Mouse (Mus musculus) heart, postnatal 0 days (tissue): ENCODE measurements around the gene Hnrnpu. TPM values are rescaled to one million over a fixed set of nuclear protein-coding genes. Genes with fewer than 3 reads are reported as not detected.

Experiments used
- ATAC-seq: fragments of 200-750 bp; cut with Nextera tagmentation; 2 replicates; pipeline ENCODE4 v1.8.0; 2017; ENCODE audit warnings: low read depth, moderate number of reproducible peaks, moderate library complexity; ENCODE audit not compliant: insufficient read depth
- DNase-seq: peaks from one replicate; pipeline ENCODE4 v3.0.0-alpha.2; 2016; ENCODE audit warnings: low spot score
- H3K27ac ChIP-seq: fragments of 300-500 bp; sonication (generic); 2 replicates; pipeline ENCODE4 v1.5.1; 2014; ENCODE audit warnings: low read depth, mild to moderate bottlenecking
- H3K27me3 ChIP-seq: fragments of 300-500 bp; sonication (generic); 2 replicates; pipeline ENCODE4 v1.6.1; 2014; ENCODE audit warnings: low read length, mixed read lengths; ENCODE audit not compliant: control insufficient read depth, insufficient read depth
- H3K36me3 ChIP-seq: fragments of 300-500 bp; sonication (generic); replicated peaks from 2 replicates; pipeline ENCODE4 v1.6.1; 2014; ENCODE audit warnings: low read length, mixed read lengths; ENCODE audit not compliant: control insufficient read depth, insufficient read depth
- H3K4me1 ChIP-seq: fragments of 300-500 bp; sonication (generic); 2 replicates; pipeline ENCODE4 v1.6.1; 2014; ENCODE audit warnings: antibody characterized with exemption; ENCODE audit not compliant: control insufficient read depth, insufficient read depth
- H3K4me2 ChIP-seq: fragments of 300-500 bp; sonication (generic); 2 replicates; pipeline ENCODE4 v1.6.1; 2014; ENCODE audit warnings: low read depth, mild to moderate bottlenecking, low read length, moderate library complexity
- H3K4me3 ChIP-seq: fragments of 300-500 bp; sonication (generic); 2 replicates; pipeline ENCODE4 v1.5.1; 2014; ENCODE audit warnings: low read depth, low read length
- H3K9ac ChIP-seq: fragments of 300-500 bp; sonication (generic); replicated peaks from 2 replicates; pipeline ENCODE4 v1.6.1; 2014; ENCODE audit warnings: low read depth, low read length, mixed read lengths
- H3K9me3 ChIP-seq: fragments of 300-500 bp; sonication (generic); replicated peaks from 2 replicates; pipeline ENCODE4 v1.6.1; 2016; ENCODE audit warnings: low read length; ENCODE audit not compliant: control insufficient read depth
- CTCF ChIP-seq: IDR thresholded peaks from 2 replicates; pipeline ENCODE4 v1.5.1; 2016; ENCODE audit warnings: antibody characterized with exemption, control low read depth, low read depth
- EP300 ChIP-seq: IDR thresholded peaks from 2 replicates; pipeline ENCODE4 v1.6.1; 2016; ENCODE audit warnings: antibody characterized with exemption, low read depth
- WGBS: fragments of 180-500 bp; shearing (Covaris S2); extraction: QIAGEN DNeasy Blood & Tissue Kit; methylation state at CpG from one replicate; pipeline ENCODE4 v1.1.7; 2014; 5-methylcytosine and 5-hydroxymethylcytosine counted together
- polyA plus RNA-seq: library from polyadenylated mRNA; unstranded; fragments of >200 nt; fragmentation: Nextera tagmentation; extraction: Ambion mirVana; gene quantifications from 2 replicates; pipeline ENCODE4 v1.2.1, GENCODE M21; 2015
- total RNA-seq: library from RNA; depleted of rRNA; stranded (reverse); fragments of >200 nt; gene quantifications from 2 replicates; pipeline ENCODE4 v1.2.3, GENCODE M21; 2014; ENCODE audit warnings: low replicate concordance

Hnrnpu gene
- total and polyA plus RNA-seq, 2 experiments from 2014 or later = 62.2 to 107 TPM

DNA sequence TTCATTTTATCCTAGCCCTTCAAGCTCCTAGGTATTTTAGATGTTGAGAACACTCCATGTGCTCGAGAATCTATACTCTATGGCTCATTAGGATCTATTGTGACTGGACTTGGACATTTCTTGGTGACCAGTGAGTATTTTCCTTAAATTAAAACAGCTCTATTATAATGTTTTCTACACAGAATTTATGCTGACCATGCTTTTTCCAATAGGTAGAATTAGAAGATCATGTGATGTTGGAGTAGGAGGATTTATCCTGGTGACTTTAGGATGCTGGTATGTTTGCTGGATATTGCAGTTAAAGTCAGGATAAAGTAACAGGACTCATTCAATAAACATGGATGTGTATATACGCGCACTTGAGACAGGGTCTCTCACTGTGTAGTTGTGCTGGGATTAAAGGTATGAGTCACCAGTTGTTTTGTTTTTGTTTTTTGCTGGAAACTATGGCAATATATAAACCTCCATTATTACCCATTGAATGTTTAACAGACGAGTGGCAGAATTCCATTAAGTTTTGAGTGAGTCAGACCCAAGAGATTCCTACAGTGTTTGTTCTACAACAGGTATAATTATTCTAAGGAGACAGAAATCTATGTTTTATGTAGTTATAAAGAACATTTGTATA, 15.8 kb downstream of the Hnrnpu start:
- ATAC-seq (no peak), DNase-seq (peak; percentile 5)
- Histone ChIP-seq H3K36me3 (peaks cover 45% of the 10 kb centered on the region), H3K4me1 (peaks cover 16% of the 10 kb centered on the region), H3K9ac (no peak overlapping the region), H3K27me3 (no peaks in the 10 kb centered on the region), H3K4me3 (no peak overlapping the region), H3K4me2 (no peak overlapping the region), H3K9me3 (no peaks in the 10 kb centered on the region), H3K27ac (peak overlapping the region; percentile 97)
- WGBS = 52% methylated on average over 4 of the region's 4 CpGs
- TF ChIP-seq EP300 (no peak), CTCF (no peak)

DNA sequence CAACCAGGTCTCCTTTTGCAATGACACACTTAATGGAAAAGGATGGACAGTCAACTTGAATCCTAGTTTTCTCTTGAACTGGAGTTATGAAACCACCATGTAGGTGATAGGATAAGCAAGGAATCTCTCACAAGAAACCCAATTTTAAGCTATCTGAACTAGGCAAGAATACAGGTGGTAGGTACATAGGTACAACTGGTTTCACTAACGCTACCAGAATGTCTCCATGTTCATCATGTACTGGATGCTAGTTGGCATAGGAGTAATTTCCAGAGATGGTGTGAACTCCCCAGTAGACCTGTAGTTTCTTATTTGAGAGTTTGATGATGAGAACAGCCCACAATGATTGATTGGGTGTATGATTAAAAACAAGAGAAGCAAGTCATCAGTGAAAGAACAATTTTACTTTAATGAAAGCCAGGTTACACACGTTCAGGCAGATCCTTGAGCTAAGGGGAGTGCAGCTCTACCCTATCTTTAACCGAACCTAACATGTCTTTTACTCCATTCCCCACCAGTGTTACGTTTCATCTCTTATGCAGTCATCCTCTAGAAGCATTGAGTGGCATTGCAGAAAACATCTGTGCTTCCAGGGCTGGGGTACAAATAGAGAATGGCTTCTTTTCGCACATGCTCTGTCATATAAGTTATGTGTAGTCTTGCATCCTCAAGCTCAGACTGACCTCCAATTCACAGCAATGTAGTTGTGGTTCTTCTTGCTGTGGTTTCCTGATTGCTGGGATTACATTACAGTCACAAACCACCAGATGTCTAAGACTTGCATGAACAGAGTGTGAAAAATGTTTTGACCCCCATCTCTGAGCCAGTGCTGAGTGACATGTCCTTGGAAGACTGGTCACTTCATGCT, 16.6 kb downstream of the Hnrnpu start:
- peaks cover 44% of the 10 kb centered on the region for H3K36me3 ChIP-seq
- no peaks in the 10 kb centered on the region for H3K27me3 ChIP-seq
- peak; percentile 37 for DNase-seq
- H3K4me3 ChIP-seq = peak overlapping the region; percentile 71
- no peak for ATAC-seq
- TF ChIP-seq CTCF (no peak), EP300 (no peak)
- H3K4me1 ChIP-seq = peaks cover 16% of the 10 kb centered on the region
- H3K4me2 ChIP-seq = peak overlapping the region; percentile 73
- H3K27ac ChIP-seq = peak overlapping the region; percentile 97
- no peaks in the 10 kb centered on the region for H3K9me3 ChIP-seq
- WGBS = 26% methylated on average over 5 of the region's 5 CpGs
- peak overlapping the region; percentile 84 for H3K9ac ChIP-seq

DNA sequence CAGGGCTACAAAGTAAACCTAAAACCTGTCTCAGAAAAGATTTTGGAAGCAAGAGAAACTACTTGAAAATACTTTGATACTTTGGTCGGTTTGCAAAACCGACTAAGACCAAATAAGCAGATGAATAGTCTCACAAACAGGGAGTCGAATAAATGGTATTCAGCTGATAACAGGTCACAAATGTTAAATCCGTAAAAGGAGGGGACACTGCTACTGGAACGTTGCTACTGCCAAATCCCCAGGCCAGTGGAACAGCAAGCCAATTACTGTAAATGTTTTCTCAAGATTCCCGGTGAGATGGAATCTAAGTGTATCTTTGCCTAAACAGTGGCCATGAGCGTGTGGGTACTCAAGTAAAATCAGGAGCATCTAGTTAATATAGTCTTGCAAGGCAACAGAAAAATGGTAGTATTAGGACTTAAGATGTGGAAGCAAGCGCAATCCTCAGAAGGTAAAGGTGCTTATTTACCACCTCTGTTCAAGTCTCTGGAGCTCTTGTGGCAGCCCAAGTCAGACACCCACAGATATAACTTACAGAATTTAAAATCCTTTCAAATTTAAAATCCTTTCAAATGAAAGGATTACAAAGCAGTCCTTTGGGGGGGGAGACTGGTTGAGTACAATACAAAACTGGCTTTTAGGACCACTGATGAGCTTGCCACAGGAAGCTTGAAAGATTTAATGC, 17.4 kb downstream of the Hnrnpu start:
- WGBS = 11% methylated on average over 8 of the region's 8 CpGs
- no peaks in the 10 kb centered on the region for H3K27me3 ChIP-seq
- peak overlapping the region; percentile 71 for H3K4me3 ChIP-seq
- H3K36me3 ChIP-seq = peaks cover 42% of the 10 kb centered on the region
- peak overlapping the region; percentile 84 for H3K9ac ChIP-seq
- peak overlapping the region; percentile 73 for H3K4me2 ChIP-seq
- ATAC-seq (no peak), DNase-seq (no peak)
- peaks cover 16% of the 10 kb centered on the region for H3K4me1 ChIP-seq
- peak overlapping the region; percentile 97 for H3K27ac ChIP-seq
- H3K9me3 ChIP-seq = no peaks in the 10 kb centered on the region
- no peak for TF ChIP-seq EP300

DNA sequence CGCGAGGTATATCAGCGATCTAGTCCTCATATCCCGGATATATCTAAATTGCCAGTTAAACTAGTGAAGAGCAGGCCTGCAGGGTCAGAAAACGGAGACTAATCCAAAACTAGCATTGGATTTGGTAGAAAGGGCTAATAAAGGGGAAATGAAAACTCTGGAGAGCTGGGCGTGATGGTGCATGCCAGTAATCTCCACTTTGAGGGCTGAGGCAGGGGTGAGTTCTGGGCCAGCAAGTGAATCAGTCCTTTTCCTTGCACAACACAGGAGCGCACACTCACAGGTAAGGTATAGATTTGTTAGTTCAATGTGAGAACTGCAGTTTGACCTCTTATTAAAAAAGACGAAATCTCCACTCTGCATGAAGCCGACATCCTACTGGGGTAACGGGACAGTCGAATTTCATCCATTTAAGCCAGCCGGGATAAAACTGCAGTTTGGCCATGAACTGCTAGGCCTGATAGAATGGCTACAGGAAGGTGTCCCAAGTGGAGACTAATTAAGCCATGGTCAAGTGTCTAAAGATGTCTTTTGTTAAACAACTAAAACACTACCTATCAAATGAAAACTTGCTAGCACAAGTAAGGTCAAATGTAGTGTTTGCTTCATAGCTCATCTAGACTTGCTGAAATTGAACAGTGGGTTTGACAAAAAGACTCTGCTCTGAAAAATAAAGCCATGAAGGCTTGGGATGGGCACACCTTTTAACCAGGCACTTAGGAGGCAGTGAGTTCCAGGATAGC, 18.1 kb downstream of the Hnrnpu start:
- no peak for TF ChIP-seq EP300
- no peak for TF ChIP-seq CTCF
- ATAC-seq (no peak), DNase-seq (no peak)
- Histone ChIP-seq H3K36me3 (peaks cover 35% of the 10 kb centered on the region), H3K9ac (peak overlapping the region; percentile 84), H3K27ac (peak overlapping the region; percentile 97), H3K4me3 (peak overlapping the region; percentile 71), H3K27me3 (no peaks in the 10 kb centered on the region), H3K4me2 (peak overlapping the region; percentile 73), H3K4me1 (peaks cover 16% of the 10 kb centered on the region), H3K9me3 (no peaks in the 10 kb centered on the region)
- WGBS = under 1% methylated on average over 12 of the region's 12 CpGs
